Mouse (Mus musculus) erythroblast, embryonic 14.5 days (primary cell): ENCODE results near the gene Iglon5. TPM values are rescaled to one million over a fixed set of nuclear protein-coding genes. Genes with fewer than 3 reads are reported as not detected.

ENCODE experiments used
- H3K27me3 ChIP-seq: 2 replicates; pipeline ENCODE4 v1.6.1; 2012; ENCODE audit warnings: inconsistent platforms; ENCODE audit not compliant: control insufficient read depth
- H3K36me3 ChIP-seq: 2 replicates; pipeline ENCODE4 v1.6.1; 2012; ENCODE audit warnings: mild to moderate bottlenecking, inconsistent platforms; ENCODE audit not compliant: control insufficient read depth
- H3K4me1 ChIP-seq: 2 replicates; pipeline ENCODE4 v1.6.1; 2012; ENCODE audit warnings: inconsistent platforms; ENCODE audit not compliant: control insufficient read depth
- H3K4me3 ChIP-seq: replicated peaks from 2 replicates; pipeline ENCODE3; 2012; ENCODE audit warnings: moderate library complexity, mild to moderate bottlenecking, inconsistent platforms
- H3K9me3 ChIP-seq: 2 replicates; pipeline ENCODE4 v1.6.1; 2012; ENCODE audit warnings: low read length, inconsistent platforms, mixed read lengths; ENCODE audit not compliant: control insufficient read depth
- GATA1 ChIP-seq: IDR thresholded peaks from 2 replicates; pipeline ENCODE4 v1.6.1; 2012; ENCODE audit warnings: low read length, inconsistent platforms, mixed read lengths
- TAL1 ChIP-seq: IDR thresholded peaks from 3 replicates; pipeline ENCODE4 v1.6.1; 2012; ENCODE audit warnings: low read length, inconsistent platforms, mixed read lengths
- polyA plus RNA-seq: library from polyadenylated mRNA; stranded (reverse); fragments of >175 nt; gene quantifications from 2 replicates; pipeline ENCODE4 v1.2.3, GENCODE M21; 2012

The Iglon5 gene
- 0.01 TPM in 1 of 2 replicates, not detected in the other for polyA plus RNA-seq

- no peaks in the 10 kb centered on the region for H3K4me1 ChIP-seq
- TF ChIP-seq GATA1 = no peak
- TF ChIP-seq TAL1 = no peak
- no peaks in the 10 kb centered on the region for H3K36me3 ChIP-seq
- H3K9me3 ChIP-seq = no peaks in the 10 kb centered on the region
- H3K27me3 ChIP-seq = peaks cover 26% of the 10 kb centered on the region
- H3K4me3 ChIP-seq = no peak within 1 kb of the TSS
Measured at GRCm38 (mm10) chr7:43489631-43490125, at the start of gene Iglon5. Iglon5 (minus strand) TSS chr7:43490075.

- Histone ChIP-seq H3K27me3 (no peaks in the 10 kb centered on the region), H3K4me3 (no peak overlapping the region), H3K4me1 (no peaks in the 10 kb centered on the region), H3K9me3 (no peaks in the 10 kb centered on the region), H3K36me3 (no peaks in the 10 kb centered on the region)
- TF ChIP-seq GATA1 (no peak), TAL1 (no peak)
Measured at GRCm38 (mm10) chr7:43538524-43538923, 48.6 kb upstream of the Iglon5 start.

- TF ChIP-seq GATA1 = no peak
- no peak for TF ChIP-seq TAL1
- no peaks in the 10 kb centered on the region for H3K4me1 ChIP-seq
- no peaks in the 10 kb centered on the region for H3K36me3 ChIP-seq
- no peaks in the 10 kb centered on the region for H3K27me3 ChIP-seq
- no peak overlapping the region for H3K4me3 ChIP-seq
- no peaks in the 10 kb centered on the region for H3K9me3 ChIP-seq
Measured at GRCm38 (mm10) chr7:43532936-43533505, 43.1 kb upstream of the Iglon5 start.

GRCm38 (mm10) chr7:43530216-43530785, 40.4 kb upstream of the Iglon5 start:
- Histone ChIP-seq H3K27me3 (no peaks in the 10 kb centered on the region), H3K9me3 (no peaks in the 10 kb centered on the region), H3K36me3 (no peaks in the 10 kb centered on the region), H3K4me3 (no peak overlapping the region), H3K4me1 (no peaks in the 10 kb centered on the region)
- TF ChIP-seq GATA1 (no peak), TAL1 (no peak)

- no peaks in the 10 kb centered on the region for H3K27me3 ChIP-seq
- H3K4me1 ChIP-seq = no peaks in the 10 kb centered on the region
- no peaks in the 10 kb centered on the region for H3K36me3 ChIP-seq
- no peak overlapping the region for H3K4me3 ChIP-seq
- TF ChIP-seq TAL1 = no peak
- no peak for TF ChIP-seq GATA1
- no peaks in the 10 kb centered on the region for H3K9me3 ChIP-seq
Measured at GRCm38 (mm10) chr7:43525313-43525712, 35.4 kb upstream of the Iglon5 start.

GRCm38 (mm10) chr7:43522776-43523175, 32.9 kb upstream of the Iglon5 start:
- TF ChIP-seq TAL1 (no peak), GATA1 (no peak)
- no peaks in the 10 kb centered on the region for H3K27me3 ChIP-seq
- H3K36me3 ChIP-seq = no peaks in the 10 kb centered on the region
- no peak overlapping the region for H3K4me3 ChIP-seq
- H3K9me3 ChIP-seq = no peaks in the 10 kb centered on the region
- no peaks in the 10 kb centered on the region for H3K4me1 ChIP-seq

GRCm38 (mm10) chr7:43518341-43518740, 28.5 kb upstream of the Iglon5 start:
- H3K4me3 ChIP-seq = no peak overlapping the region
- H3K27me3 ChIP-seq = no peaks in the 10 kb centered on the region
- H3K9me3 ChIP-seq = no peaks in the 10 kb centered on the region
- no peaks in the 10 kb centered on the region for H3K4me1 ChIP-seq
- no peaks in the 10 kb centered on the region for H3K36me3 ChIP-seq
- TF ChIP-seq GATA1 (no peak), TAL1 (no peak)

GRCm38 (mm10) chr7:43515076-43515475, 25.2 kb upstream of the Iglon5 start:
- H3K27me3 ChIP-seq = no peaks in the 10 kb centered on the region
- no peaks in the 10 kb centered on the region for H3K9me3 ChIP-seq
- no peaks in the 10 kb centered on the region for H3K4me1 ChIP-seq
- no peak overlapping the region for H3K4me3 ChIP-seq
- no peak for TF ChIP-seq TAL1
- TF ChIP-seq GATA1 = no peak
- no peaks in the 10 kb centered on the region for H3K36me3 ChIP-seq

- Histone ChIP-seq H3K4me1 (no peaks in the 10 kb centered on the region), H3K36me3 (no peaks in the 10 kb centered on the region)
- TF ChIP-seq TAL1 (no peak), GATA1 (no peak)
Measured at GRCm38 (mm10) chr7:43512519-43512918, 22.6 kb upstream of the Iglon5 start.

More at GRCm38 (mm10) chr7:43512519-43512918, 22.6 kb upstream of the Iglon5 start:
- Histone ChIP-seq H3K9me3 (no peaks in the 10 kb centered on the region), H3K4me3 (no peak overlapping the region), H3K27me3 (no peaks in the 10 kb centered on the region)
